Mouse (Mus musculus) limb, embryonic 15.5 days (tissue): Measurements from ENCODE around the gene Pik3cd. TPM values are rescaled to one million over a fixed set of nuclear protein-coding genes. Genes with fewer than 3 reads are reported as not detected.
A peak's percentile ranks its signal among the peaks of the same experiment; 100 is the strongest.
"Not testable (repeated sequence)": the region's sequence is repeated elsewhere in the genome, so short reads cannot be mapped to it uniquely, and the experiment has no call there.

Source experiments
- ATAC-seq: fragments of 200-750 bp; cut with Nextera tagmentation; 2 replicates; pipeline ENCODE4 v1.8.0; 2017; ENCODE audit warnings: low read depth, moderate TSS enrichment; ENCODE audit not compliant: insufficient number of reproducible peaks, low FRiP score, low TSS enrichment
- H3K27ac ChIP-seq: fragments of 300-500 bp; sonication (generic); 2 replicates; pipeline ENCODE4 v1.5.1; 2015; ENCODE audit warnings: moderate library complexity, mild to moderate bottlenecking, inconsistent platforms
- H3K27me3 ChIP-seq: fragments of 300-500 bp; sonication (generic); 2 replicates; pipeline ENCODE4 v1.6.1; 2015; ENCODE audit warnings: inconsistent platforms
- H3K36me3 ChIP-seq: fragments of 300-500 bp; sonication (generic); 2 replicates; pipeline ENCODE4 v1.6.1; 2015; ENCODE audit warnings: inconsistent platforms
- H3K4me1 ChIP-seq: fragments of 300-500 bp; sonication (generic); 2 replicates; pipeline ENCODE4 v1.6.1; 2015; ENCODE audit warnings: inconsistent platforms
- H3K4me2 ChIP-seq: fragments of 300-500 bp; sonication (generic); 2 replicates; pipeline ENCODE4 v1.6.1; 2015; ENCODE audit warnings: mild to moderate bottlenecking, inconsistent platforms
- H3K4me3 ChIP-seq: fragments of 300-500 bp; sonication (generic); 2 replicates; pipeline ENCODE4 v1.5.1; 2015; ENCODE audit warnings: mild to moderate bottlenecking, inconsistent platforms
- H3K9ac ChIP-seq: fragments of 300-500 bp; sonication (generic); 2 replicates; pipeline ENCODE4 v1.6.1; 2015; ENCODE audit warnings: inconsistent platforms
- H3K9me3 ChIP-seq: fragments of 300-500 bp; sonication (generic); 2 replicates; pipeline ENCODE4 v1.6.1; 2016; ENCODE audit warnings: inconsistent platforms
- WGBS: fragments of 180-500 bp; shearing (Covaris S2); methylation state at CpG from one replicate; pipeline ENCODE4 v1.1.7; 2015; 5-methylcytosine and 5-hydroxymethylcytosine counted together
- polyA plus RNA-seq: library from polyadenylated mRNA; unstranded; fragments of >200 nt; fragmentation: Nextera tagmentation; extraction: Ambion mirVana; gene quantifications from 2 replicates; pipeline ENCODE4 v1.2.1, GENCODE M21; 2015

Pik3cd gene
- polyA plus RNA-seq, 1 experiment from 2014 or later: 4.1 TPM

DNA sequence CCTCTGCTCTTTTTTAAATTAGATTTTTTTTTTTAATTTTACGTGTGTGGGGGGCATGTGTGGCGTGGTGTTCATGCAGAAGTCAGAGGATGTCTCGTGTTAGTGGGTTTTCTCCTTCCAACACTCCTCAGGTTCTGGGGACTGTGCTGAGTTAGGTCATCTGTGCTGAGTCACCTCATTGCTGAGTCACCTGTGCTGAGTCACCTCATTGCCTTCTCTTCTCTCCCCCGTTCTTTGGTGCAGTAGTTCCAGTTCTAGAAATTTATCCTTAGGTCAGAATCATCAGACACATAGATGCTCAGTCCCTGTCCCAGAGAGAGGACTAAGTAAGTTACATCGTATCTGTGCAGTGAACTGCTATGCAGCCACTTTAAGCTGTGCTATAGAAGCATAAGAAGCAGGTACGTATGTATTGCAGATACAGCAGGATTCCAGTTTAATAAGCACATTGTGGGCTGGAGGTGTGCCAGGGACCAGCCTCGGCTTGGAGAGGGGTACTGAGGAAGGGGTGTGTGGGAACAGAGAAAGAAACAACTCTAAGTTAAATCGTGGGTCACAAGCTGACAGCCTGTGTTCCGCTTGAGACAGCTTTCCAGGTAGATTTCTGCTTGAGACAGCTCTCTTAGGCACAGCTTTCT, 69.6 kb downstream of the Pik3cd start:
- H3K36me3 ChIP-seq: peaks cover 71% of the 10 kb centered on the region
- no peak overlapping the region for H3K9ac ChIP-seq
- 63% methylated on average over 9 of the region's 9 CpGs for WGBS
- ATAC-seq: no peak
- no peak overlapping the region for H3K4me2 ChIP-seq
- H3K9me3 ChIP-seq: no peaks in the 10 kb centered on the region
- no peak overlapping the region for H3K4me3 ChIP-seq
- H3K4me1 ChIP-seq: 0 out of 2 replicates have a peak, but pooled peaks cover 10% of the 10 kb centered on the region
- no peaks in the 10 kb centered on the region for H3K27me3 ChIP-seq
- H3K27ac ChIP-seq: no peak overlapping the region

GRCm38 (mm10) chr4:149628810-149629209, 73.6 kb downstream of the Pik3cd start:
- ATAC-seq: no peak
- Histone ChIP-seq H3K36me3 (peaks cover 40% of the 10 kb centered on the region), H3K27me3 (no peaks in the 10 kb centered on the region), H3K4me1 (0 out of 2 replicates have a peak, but pooled peaks cover 14% of the 10 kb centered on the region), H3K9ac (no peak overlapping the region), H3K4me3 (no peak overlapping the region), H3K27ac (no peak overlapping the region), H3K9me3 (no peaks in the 10 kb centered on the region), H3K4me2 (no peak overlapping the region)
- 67% methylated on average over 9 of the region's 9 CpGs for WGBS

- Histone ChIP-seq H3K4me1 (0 out of 2 replicates have a peak, but pooled peaks cover 14% of the 10 kb centered on the region), H3K9me3 (no peaks in the 10 kb centered on the region), H3K27me3 (no peaks in the 10 kb centered on the region), H3K36me3 (peaks cover 36% of the 10 kb centered on the region), H3K27ac (no peak overlapping the region), H3K9ac (no peak overlapping the region), H3K4me2 (no peak overlapping the region), H3K4me3 (no peak overlapping the region)
- WGBS: 72% methylated on average over 10 of the region's 10 CpGs
- ATAC-seq: no peak
Observed at GRCm38 (mm10) chr4:149628372-149628771, 74.0 kb downstream of the Pik3cd start.

DNA sequence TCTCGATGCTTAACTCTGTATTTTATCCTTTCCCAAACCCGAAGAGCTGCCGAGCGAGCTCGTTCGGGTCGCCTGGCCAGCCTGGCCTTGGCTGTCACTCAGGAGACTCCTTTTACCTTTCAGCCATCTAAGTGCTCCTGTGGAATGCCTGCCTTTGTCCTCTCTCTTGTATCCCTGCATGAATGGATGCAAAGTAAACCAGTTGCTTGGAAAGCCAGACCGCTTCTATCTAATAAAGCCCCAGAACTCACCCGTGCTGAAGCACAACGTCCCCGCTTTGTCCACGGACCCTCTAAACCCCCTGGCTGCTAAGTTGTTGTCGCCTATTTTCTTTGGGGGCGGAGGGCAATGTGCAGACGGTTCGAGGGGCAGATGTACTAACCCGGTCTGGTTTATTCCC, 75.6 kb downstream of the Pik3cd start:
- Histone ChIP-seq H3K9me3 (no peaks in the 10 kb centered on the region), H3K27me3 (no peaks in the 10 kb centered on the region), H3K9ac (no peak overlapping the region), H3K27ac (no peak overlapping the region), H3K4me2 (no peak overlapping the region), H3K4me1 (0 out of 2 replicates have a peak, but pooled peaks cover 12% of the 10 kb centered on the region), H3K4me3 (no peak overlapping the region), H3K36me3 (peaks cover 24% of the 10 kb centered on the region)
- WGBS: 86% methylated on average over 17 of the region's 17 CpGs
- no peak for ATAC-seq

DNA sequence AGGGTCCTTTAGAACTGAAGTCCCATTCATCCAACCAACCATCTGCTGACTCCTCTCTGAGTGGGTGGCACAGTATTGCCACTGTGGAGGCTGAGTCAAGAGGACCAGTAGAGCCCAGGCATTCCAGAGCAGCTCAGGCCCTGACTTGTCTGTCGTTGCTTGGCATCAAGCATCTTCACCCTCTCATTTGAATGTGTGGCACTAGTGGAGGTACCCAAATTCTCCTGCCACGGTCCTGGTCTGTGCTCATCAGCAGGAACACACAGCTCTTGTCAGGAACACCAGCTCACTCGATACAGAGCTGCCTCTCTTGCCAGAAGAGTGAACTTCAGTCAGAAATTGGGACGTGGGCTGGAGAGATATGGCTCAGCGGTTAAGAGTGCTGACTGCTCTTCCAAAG, 78.7 kb downstream of the Pik3cd start:
- Histone ChIP-seq H3K36me3 (0 out of 2 replicates have a peak, but pooled peaks cover 5% of the 10 kb centered on the region), H3K4me3 (no peak overlapping the region), H3K27ac (no peak overlapping the region), H3K4me1 (0 out of 2 replicates have a peak, but pooled peaks cover 12% of the 10 kb centered on the region), H3K9me3 (no peaks in the 10 kb centered on the region), H3K4me2 (no peak overlapping the region), H3K27me3 (no peaks in the 10 kb centered on the region), H3K9ac (no peak overlapping the region)
- WGBS: 87% methylated on average over 5 of the region's 5 CpGs
- ATAC-seq: no peak

DNA sequence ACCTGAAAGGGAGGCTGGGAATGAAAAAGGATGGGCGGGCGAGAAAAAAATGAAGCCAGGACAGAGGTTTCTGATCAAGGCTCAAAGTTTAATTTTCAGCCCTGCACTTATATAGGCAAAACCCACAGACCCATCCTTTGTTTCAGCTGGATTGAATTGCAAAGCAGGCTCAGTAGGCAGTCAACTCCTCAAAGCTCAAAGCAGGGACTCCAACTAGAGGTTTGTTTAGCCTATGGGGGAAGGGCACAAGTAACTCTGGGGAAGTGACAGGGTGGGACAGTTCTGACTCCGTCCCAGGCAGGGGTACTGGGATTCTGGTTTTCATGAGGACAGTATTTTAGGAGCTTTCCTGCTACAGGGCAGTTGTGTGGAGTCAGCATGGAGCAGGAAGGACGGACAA, 81.1 kb downstream of the Pik3cd start:
- Histone ChIP-seq H3K27ac (no peak overlapping the region), H3K4me2 (no peak overlapping the region), H3K4me1 (no peaks in the 10 kb centered on the region), H3K9ac (no peak overlapping the region), H3K27me3 (no peaks in the 10 kb centered on the region), H3K9me3 (no peaks in the 10 kb centered on the region), H3K4me3 (no peak overlapping the region), H3K36me3 (peaks cover 6% of the 10 kb centered on the region; the same call in 1 of the 2 replicates)
- 75% methylated on average over 4 of the region's 4 CpGs for WGBS
- no peak for ATAC-seq

DNA sequence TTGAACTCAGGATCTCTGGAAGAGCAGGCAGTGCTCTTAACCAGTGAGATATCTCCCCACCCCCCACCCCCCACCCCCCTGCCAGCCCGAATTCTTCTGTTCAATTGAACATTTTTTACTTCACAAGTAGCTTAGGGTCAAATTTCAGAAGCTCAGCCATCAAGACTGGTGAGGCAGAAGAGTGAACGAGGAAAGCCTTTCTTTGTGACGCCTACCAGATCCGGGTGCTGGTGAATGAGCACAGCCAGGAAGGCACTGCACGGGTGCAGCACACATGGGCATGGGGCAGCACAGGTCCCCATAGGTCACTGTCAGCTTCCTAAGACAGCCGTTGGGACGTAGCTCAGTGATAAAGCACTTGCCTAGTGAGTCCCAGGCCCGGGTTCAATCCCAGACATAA, 82.4 kb downstream of the Pik3cd start:
- no peaks in the 10 kb centered on the region for H3K4me1 ChIP-seq
- H3K4me2 ChIP-seq: no peak overlapping the region
- H3K27ac ChIP-seq: no peak overlapping the region
- no peaks in the 10 kb centered on the region for H3K9me3 ChIP-seq
- no peak overlapping the region for H3K4me3 ChIP-seq
- 37% methylated on average over 8 of the region's 8 CpGs for WGBS
- H3K36me3 ChIP-seq: peaks cover 15% of the 10 kb centered on the region
- no peaks in the 10 kb centered on the region for H3K27me3 ChIP-seq
- no peak for ATAC-seq
- H3K9ac ChIP-seq: no peak overlapping the region

- not testable (repeated sequence) for H3K27ac ChIP-seq, H3K9me3 ChIP-seq, ATAC-seq, H3K4me1 ChIP-seq, H3K27me3 ChIP-seq, H3K4me3 ChIP-seq, H3K4me2 ChIP-seq, H3K9ac ChIP-seq
- H3K36me3 ChIP-seq: peaks cover 17% of the 10 kb centered on the region
- WGBS: 86% methylated on average over 3 of the region's 3 CpGs
Observed at GRCm38 (mm10) chr4:149616999-149617398, 85.4 kb downstream of the Pik3cd start.

DNA sequence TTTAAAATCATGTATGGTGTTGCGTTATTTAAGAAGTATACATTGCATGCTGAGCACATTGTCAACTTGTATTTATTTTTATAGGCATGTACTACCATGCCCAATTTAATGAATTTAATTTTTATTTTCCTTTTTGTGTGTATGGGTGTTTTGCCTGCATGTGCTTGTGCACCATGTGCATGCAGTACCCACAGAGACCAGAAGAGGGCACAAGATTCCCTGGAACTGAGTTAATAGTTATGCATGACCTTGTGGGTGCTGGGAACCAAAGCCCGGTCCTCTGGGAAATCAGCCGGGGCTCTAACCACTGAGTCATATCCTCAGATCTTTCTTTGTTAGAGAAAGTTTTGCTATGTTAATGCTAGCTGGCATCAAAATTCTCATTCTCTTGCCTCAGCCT, 87.5 kb downstream of the Pik3cd start:
- Histone ChIP-seq H3K4me3 (no peak overlapping the region), H3K36me3 (peaks cover 17% of the 10 kb centered on the region), H3K9me3 (no peaks in the 10 kb centered on the region), H3K4me2 (no peak overlapping the region), H3K27ac (no peak overlapping the region), H3K9ac (no peak overlapping the region), H3K4me1 (peaks cover 7% of the 10 kb centered on the region; the same call in 1 of the 2 replicates), H3K27me3 (no peaks in the 10 kb centered on the region)
- 97% methylated on average over 3 of the region's 3 CpGs for WGBS
- ATAC-seq: no peak

- Histone ChIP-seq H3K36me3 (peaks cover 14% of the 10 kb centered on the region), H3K4me1 (peaks cover 18% of the 10 kb centered on the region)
- H3K9ac ChIP-seq, H3K4me2 ChIP-seq, H3K27me3 ChIP-seq, H3K9me3 ChIP-seq, ATAC-seq, H3K4me3 ChIP-seq, H3K27ac ChIP-seq: not testable (repeated sequence)
- 70% methylated on average over 6 of the region's 6 CpGs for WGBS
Observed at GRCm38 (mm10) chr4:149613497-149613896, 88.9 kb downstream of the Pik3cd start.

GRCm38 (mm10) chr4:149611376-149612044, 90.9 kb downstream of the Pik3cd start:
- no peaks in the 10 kb centered on the region for H3K9me3 ChIP-seq
- H3K4me2 ChIP-seq: no peak overlapping the region
- H3K4me1 ChIP-seq: peaks cover 38% of the 10 kb centered on the region
- H3K4me3 ChIP-seq: no peak overlapping the region
- 50% methylated on average over 10 of the region's 10 CpGs for WGBS
- no peak overlapping the region for H3K9ac ChIP-seq
- H3K27me3 ChIP-seq: no peaks in the 10 kb centered on the region
- no peak overlapping the region for H3K27ac ChIP-seq
- peaks cover 13% of the 10 kb centered on the region for H3K36me3 ChIP-seq
- no peak for ATAC-seq

DNA sequence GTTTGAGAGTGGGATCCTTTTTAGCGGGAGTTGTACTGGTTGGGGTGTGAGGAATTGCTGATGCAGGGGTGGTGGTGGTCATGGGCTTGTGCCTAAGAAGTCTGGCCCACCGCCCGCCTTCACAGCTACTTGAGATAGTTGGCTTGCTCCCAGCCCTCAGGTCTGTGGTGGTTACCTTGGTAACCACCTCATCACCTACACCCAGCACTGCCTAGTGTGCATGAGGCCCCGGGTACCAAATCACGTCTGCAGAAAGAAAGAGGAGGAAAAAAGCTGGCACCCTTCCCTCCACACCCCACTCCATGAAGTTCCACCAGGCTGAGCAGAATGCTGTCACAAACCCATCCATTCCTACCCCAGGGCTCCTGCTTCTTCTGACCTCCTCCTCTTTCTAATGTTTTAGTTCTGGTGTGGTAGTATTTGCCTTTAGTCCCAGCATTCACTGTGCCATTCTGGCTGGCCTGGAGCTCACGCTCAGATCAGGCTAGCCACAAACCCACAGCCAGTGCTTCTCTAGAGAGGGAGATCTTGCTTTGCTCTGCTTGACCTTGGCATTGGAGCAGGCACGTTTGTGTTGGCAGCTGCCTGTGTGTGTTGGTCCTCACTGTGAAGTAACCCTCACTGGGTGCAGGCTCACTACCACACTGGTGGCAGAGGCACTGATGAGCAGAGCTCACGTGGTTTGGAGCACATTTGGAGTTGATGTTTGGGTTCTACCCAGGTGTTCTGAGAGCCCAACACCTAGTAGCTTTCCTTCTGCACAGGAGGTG, 92.9 kb downstream of the Pik3cd start:
- 49% methylated on average over 8 of the region's 8 CpGs for WGBS
- Histone ChIP-seq H3K9me3 (no peaks in the 10 kb centered on the region), H3K36me3 (no peaks in the 10 kb centered on the region), H3K9ac (no peak overlapping the region), H3K4me2 (no peak overlapping the region), H3K27ac (peak overlapping the region; percentile 48; the same call in 1 of the 2 replicates), H3K4me3 (no peak overlapping the region), H3K4me1 (peaks cover 38% of the 10 kb centered on the region), H3K27me3 (no peaks in the 10 kb centered on the region)
- ATAC-seq: peak; percentile 52; the same call in 1 of the 2 replicates
